Mouse (Mus musculus): ENCODE data around the gene Hdgf.

Hdgf gene

DNA sequence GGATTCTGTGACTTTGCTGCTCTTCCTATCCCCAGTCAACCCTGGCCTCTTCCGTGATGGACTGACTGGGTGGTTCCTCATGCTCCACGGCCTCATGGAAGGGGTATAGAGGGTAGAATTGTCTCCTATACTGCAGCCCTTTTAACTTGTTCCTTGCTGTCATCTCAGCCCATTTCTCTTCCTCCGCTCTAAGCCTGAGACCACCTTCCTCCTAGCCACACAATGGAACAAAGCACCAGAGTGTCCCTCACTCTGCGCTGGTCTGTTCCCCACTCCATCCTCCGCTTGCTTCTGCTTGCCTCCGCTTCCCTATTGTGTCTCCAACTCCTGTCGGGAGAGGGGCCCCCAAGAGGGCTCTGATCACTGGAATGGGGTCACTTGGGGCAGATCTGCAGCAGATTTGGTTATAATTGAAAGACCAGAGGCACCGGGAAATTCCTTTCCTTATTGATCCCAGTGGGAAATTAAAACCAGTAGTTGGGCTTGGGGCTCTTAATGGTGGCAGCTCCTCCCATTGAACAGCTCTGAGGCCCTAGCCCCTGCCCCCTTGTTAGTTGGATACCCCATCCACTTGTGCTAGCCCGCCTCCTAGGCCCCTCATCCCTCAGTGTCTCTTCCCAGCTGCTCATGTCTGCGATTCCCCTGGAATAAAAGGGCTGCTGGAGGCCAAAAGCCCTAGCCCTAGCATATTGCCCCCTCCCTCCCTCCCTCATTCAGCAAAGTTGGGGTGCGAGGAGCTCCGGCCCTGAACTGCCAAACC, 39.8 kb downstream of the Hdgf start:
- DNase-seq (ENCODE audit: low read depth, low spot score) = no peak

GRCm38 (mm10) chr3:87946541-87946860, 40.4 kb downstream of the Hdgf start:
- DNase-seq (ENCODE audit: low read depth, low spot score) = no peak

DNA sequence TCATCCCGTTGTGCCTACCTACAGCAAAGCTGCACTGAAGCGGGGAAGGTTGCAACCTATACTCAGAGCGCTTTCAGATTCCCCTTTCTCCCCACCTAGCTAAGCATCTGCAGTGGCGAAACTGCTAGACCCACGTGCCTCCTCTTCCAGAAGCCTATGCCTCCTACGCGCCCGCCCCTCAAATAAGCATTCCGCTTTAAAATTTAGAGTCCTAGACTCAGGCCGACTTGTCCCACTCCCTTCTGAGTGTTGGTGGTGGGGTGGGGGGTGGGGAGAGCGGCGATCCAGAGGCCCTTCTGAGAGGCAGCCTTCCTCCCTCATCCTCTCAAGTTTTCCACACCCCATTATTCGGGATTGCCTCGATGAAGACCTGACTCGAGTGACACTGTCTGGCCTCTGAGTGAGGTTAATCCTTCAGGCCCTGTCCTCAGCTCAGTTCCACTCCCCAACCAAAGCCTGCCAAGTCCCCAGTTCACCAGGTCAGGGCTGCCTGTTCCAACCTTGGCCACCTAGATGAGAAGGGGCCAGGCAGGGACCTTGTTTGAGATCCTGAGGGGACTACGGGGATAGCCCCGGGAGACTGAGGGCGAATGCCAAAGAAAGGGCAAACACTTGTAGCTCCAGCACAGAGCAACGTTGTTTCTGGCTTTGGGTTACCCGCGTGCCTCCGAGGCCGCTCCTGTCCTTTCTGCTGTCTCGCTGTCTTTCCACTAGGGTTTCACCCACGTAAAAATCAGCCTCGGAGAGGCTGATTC, 41.1 kb downstream of the Hdgf start:
- DNase-seq (ENCODE audit: low read depth, low spot score) = no peak

- DNase-seq (ENCODE audit: low read depth, low spot score) = peak; percentile 53
These were observed 41.7 kb downstream of the Hdgf start for GRCm38 (mm10) chr3:87947811-87948199.

DNA sequence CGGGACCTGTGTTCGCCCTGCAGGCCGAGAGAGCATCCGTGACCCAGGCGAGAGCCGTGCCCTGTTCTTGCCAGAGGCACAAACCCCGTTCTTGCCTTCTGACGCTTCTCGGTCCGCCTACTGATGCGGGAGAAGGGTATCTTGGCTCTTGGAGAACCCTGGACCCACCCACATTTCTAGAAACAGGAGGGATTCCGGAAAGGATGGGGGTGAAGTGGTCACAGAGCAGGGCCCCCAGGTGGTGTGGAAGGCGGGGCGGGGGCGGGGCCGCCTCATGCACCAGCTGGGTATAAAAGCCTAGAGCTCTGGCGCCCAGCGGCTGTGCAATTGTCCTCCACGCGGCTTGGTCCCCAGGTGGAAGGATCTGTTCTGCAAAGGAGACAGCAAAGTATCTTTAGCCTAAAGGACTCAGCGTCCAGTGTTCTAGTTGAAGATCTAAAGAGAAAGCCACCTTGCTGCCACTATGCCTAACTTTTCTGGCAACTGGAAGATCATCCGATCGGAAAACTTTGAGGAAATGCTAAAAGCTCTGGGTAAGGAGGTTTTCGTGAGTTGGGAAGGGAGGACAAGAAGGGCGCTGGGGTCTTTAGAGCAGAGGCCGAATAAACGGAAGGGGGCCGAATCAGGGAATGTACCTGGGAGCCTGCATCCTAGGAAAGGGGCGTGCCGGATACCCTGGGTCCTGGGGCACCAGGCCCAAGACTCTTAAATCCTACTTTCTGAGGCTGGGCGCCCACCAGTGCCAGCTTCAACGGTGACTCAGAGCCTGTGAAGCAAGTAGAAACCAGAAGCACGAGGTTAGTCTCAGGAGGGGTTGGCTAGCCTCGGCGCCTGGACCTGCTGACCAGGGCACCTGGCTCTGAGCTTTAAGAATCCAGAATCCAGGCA, 42.5 kb downstream of the Hdgf start, which contains the start of gene Crabp2:
Gene Crabp2, plus strand, starts transcription at position 289 of the 888 bp plus-strand sequence.
- peak; percentile 58 for DNase-seq (ENCODE audit: low read depth, low spot score)

DNA sequence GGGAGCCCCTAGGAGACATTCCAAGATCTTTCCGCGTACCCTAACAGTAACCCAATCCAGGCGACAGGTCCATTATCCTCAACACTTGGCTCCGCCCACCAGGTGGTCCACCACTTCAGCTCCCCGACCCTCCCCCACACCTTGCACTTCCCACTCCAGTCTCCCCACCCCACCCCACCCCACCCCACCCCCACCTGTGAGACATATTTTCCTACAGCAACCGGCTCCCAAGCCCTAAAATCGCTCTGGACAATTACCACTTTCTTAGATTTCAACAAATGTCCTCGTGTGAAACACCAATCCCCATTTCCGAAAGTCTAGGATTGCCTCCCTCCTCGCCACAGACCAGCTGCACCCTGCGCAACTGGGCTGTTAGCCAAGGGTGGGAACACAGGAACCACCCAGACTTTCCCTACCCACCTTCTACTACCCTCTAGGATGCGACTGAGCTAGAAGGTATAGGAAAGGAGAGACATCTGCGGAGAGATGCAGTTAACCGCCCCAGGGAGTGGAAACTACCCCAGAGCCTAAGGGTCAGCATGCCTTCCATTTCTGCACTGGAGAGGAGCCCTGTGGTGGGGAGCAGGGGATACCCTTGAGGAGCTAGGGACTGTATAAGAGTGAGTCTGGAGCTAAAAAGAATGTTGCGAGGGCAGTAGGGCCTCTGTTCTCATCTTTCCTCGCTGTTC, 43.3 kb downstream of the Hdgf start:
- DNase-seq (ENCODE audit: low read depth, low spot score) = no peak

DNA sequence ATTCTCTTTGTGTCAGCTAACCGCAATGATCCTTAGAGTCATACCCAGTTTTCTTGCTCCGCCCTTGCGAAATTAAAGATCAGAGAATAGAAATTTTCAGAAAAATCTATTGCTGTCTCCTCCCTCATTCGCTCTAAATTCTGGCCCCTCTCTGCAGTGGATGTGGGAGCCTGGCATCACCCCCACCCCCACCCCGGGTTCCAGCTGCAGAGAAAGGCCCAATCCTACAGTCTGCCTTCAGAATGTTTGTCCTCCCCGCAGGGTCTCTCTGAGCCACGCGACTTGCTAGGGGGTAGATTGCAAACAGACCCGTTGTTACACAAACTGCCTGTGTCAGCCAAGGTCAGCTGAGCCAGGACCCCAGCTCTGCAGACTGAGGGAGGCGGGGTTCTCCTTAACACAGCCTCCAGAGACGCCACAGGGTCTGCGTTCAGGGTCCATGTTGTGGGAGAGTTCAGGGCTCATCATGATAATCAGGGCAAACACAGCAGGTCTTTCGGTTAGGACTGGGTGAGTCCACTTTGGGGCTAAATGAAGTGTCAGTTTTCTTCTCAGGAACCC, 43.9 kb downstream of the Hdgf start:
- peak; percentile 64 for DNase-seq (ENCODE audit: low read depth, low spot score)

DNA sequence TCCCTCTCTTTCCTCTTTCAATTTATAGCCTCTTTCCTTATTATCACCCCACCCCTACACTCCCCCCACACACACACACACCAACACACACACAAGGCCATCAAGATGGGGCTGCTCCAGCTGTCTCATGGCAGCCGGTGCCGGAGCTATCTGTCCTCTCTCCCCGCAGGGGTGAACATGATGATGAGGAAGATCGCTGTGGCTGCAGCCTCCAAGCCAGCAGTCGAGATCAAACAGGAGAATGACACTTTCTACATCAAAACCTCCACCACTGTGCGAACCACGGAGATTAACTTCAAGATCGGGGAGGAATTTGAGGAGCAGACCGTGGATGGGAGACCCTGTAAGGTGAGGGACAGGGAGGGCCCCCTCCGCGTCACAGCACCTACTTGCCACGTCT, 45.8 kb downstream of the Hdgf start:
- DNase-seq (ENCODE audit: low read depth, low spot score) = no peak

DNA sequence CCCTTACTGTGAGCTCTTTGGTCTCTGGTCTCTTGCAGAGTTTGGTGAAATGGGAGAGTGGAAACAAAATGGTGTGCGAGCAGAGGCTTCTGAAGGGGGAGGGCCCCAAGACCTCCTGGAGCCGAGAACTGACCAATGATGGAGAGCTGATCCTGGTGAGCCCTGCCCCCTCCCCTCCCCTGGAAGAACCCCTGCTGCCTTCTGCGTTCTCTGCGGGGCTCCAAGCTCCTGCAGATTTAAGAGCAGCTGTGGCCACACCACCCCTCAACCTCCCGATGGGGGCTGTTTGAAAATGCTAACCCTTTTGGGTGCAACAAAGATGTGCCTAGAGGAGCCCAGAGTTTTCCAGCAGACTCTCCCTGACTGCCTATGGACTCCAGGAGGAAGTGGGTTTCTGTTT, 46.3 kb downstream of the Hdgf start:
- DNase-seq (ENCODE audit: low read depth, low spot score) = no peak

DNA sequence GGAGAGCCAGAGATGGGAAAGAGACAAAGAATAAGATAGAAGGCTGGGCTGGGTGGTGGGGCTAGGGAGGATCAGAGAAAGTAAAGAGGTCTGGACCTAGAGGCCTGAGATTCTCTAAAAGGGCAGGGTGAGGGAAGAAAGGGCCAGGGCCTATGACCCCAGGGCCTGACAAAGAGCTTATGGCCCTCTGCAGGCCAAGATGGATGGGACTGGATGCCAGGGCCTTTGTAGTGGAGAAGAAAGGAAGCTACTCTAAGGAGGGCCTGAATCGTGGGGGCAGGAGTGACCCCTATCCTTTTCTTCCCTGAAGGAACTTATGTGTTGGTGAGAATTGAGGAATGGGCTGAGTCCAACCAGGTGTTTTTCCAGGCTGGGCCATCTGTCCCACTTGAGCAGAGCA, 51.9 kb downstream of the Hdgf start:
- no peak for DNase-seq (ENCODE audit: low read depth, low spot score)

GRCm38 (mm10) chr3:87958476-87958875, 52.4 kb downstream of the Hdgf start:
- DNase-seq (ENCODE audit: low read depth, low spot score) = no peak

DNA sequence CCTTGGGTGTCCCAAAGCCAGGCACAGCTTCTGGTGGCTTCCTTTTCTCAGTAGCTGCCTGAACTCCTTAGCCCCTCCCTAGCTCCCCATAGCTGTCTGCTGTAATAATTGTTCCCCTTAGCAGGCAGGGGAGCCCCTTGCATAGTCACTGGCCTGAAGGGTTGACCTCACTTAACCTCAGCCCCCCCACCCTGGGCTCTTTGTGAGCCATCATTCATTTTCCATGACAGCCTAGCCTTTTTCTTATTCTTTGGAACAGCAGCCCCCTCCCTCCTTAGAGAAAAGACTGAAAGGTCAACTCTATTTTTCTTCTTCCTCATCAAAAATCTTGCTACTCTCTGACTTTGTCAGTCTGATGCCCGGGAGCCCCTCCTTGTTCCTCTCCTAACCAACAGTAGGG, 52.8 kb downstream of the Hdgf start:
- DNase-seq (ENCODE audit: low read depth, low spot score) = no peak

- no peak for DNase-seq (ENCODE audit: low read depth, low spot score)
These were observed 53.2 kb downstream of the Hdgf start for GRCm38 (mm10) chr3:87959371-87959770.

DNA sequence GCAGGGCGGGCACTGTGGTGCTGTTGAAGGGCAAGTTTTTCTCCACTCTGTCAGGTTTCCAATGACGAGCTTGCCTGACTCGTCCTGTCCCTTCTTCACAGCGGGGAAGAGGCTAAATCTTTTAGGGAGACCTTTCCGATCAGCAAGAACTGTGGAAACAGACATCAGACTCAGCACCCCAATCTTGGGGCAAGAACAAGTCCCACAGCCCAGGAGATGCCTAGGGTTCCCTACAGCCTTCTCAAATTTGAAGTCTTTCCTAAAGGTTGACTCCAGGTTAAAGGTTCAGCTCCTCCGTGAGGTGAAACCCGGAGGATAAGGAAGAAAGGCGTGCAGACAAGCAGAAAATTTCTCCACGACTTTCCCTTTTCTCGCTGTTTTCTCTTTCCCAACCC, 54.1 kb downstream of the Hdgf start:
- DNase-seq (ENCODE audit: low read depth, low spot score) = no peak

DNA sequence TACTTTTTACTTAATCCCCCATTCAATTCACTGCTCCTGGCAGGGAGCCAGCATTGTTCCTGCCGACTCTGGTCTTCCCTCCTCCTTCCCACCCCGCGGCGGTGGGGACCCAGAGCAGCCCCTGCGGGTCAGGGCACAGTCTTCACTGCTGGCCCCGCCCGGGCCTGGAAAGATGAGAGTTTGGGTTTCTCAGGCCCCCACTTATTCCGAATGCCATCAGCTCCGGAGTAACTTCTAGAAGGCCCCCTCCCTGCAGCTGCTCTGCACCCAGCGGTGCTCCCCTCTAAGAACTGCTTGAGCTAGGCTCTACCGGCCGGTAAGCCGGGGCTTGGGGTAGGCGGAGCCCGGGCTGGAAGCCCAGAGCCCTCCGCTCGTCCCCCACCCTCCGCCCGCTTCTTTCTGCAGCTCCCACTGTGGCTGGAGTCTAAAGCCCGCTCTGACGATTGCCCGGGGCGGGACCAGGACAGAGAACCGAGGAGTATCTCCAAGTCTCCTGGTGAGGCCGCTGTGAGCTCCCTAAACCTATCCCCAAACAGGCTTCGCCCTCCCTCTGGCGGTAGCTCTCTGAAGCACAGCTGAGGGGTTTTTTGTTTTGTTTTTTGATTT, 54.6 kb downstream of the Hdgf start:
- peak; percentile 97 for DNase-seq (ENCODE audit: low read depth, low spot score)
